Mouse (Mus musculus): Measurements from ENCODE around the gene Mastl. TPM values are rescaled to one million over a fixed set of nuclear protein-coding genes. Genes with fewer than 3 reads are reported as not detected.

Mastl gene
- total RNA-seq (2012; rRNA removed): 30.7 and 30.9 TPM in 2 replicates

DNA sequence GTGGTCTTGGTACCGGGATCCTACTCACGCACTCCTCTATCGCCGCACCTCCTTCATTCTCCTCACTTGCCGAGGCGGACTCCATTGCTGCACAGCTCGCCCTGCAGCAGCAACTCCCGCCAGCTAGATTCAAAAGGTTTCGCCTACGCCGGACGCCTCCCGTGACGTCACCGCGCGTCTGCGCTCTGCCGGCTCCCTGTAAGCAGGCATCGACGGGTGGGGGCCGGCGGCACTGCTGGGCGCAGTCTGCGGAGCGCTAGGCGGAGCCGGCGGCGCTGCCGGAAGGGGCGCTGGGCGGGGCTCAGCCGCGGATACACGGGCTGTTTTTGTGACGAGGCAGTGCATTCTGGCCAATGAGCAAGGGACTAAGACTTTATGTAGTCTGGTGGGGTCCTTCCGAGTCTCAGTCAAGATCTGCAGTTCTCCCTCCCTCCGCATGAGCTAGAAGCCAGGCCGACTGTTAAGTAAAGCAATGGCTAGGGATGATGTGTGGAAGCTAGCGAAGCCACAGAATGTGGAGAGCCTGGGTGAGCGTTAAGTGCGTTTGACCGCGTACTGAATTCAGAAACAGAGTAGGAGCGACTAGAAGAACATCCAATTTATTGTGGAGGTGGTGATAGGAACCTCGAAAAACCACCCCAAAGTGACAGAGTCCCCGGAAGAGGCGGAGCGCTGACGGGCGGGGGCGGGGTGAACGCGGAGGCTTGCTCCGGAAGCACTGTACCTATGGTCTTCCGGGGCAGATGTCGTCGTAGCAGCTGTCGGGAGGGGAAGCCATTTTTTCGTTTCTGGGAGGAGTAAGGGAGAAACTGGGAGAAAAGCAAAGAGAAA, at the start of gene Mastl, which contains the start of gene Yme1l1:
TSS of gene Mastl (minus strand) at position 248 of the 831 bp plus-strand sequence.
TSS of gene Yme1l1 (plus strand) at position 593 of the 831 bp plus-strand sequence.
- H3K36me3 ChIP-seq (ENCODE audit: control insufficient read depth, insufficient read depth, low read length, poor library complexity, severe bottlenecking): no peaks in the 10 kb centered on the region; the same call in 1 of the 2 replicates
- H3K4me3 ChIP-seq (ENCODE audit: insufficient read depth in 1 of 2, low read depth in 1 of 2, low read length in 2 of 2, poor library complexity in 1 of 2, severe bottlenecking in 1 of 2): peak within 1 kb of the TSS; percentile 74 to 98
- H3K4me1 ChIP-seq (ENCODE audit: control insufficient read depth in 2 of 2, insufficient read depth in 2 of 2, low read length in 2 of 2, poor library complexity in 1 of 2): peaks cover 3 to 5% of the 10 kb centered on the region in 2 experiments; a peak in 2 of 4 replicates
- TF ChIP-seq MAFK (IDR thresholded peaks at IDR 0.05; ENCODE audit: insufficient read depth, low read depth, low read length) (no peak), ZNF384 (IDR thresholded peaks at IDR 0.05; ENCODE audit: low read depth, low read length) (no peak), ZC3H11A (IDR thresholded peaks at IDR 0.05; ENCODE audit: borderline replicate concordance, low read depth, low read length) (no peak), HCFC1 (IDR thresholded peaks at IDR 0.05; ENCODE audit: borderline replicate concordance, insufficient read depth, low read length) (peak; percentile 74; the same call in 1 of the 2 replicates), CHD2 (IDR thresholded peaks at IDR 0.05; ENCODE audit: low read depth, low read length) (peak; percentile 65; the same call in 1 of the 2 replicates)
- H3K9me3 ChIP-seq (ENCODE audit: control insufficient read depth, insufficient read depth, low read depth, low read length): no peaks in the 10 kb centered on the region
- in situ Hi-C loops (cut with MboI; ENCODE audit: low sequenced_read_pairs in 2 of 2, unreplicated experiment in 2 of 2): no loop called here
- peak within 1 kb of the TSS; percentile 96 for H3K27ac ChIP-seq (ENCODE audit: insufficient read depth, low read depth, low read length, poor library complexity, severe bottlenecking)
- H3K9ac ChIP-seq (ENCODE audit: insufficient read depth, low read depth, low read length, poor library complexity, severe bottlenecking): peak within 1 kb of the TSS; percentile 93
- DNase-seq (ENCODE audit: low read depth, low spot score): peak; percentile 91

GRCm38 (mm10) chr2:23202900-23203670, 47.3 kb upstream of the Mastl start:
- in situ Hi-C loops (cut with MboI; ENCODE audit: low sequenced_read_pairs in 2 of 2, unreplicated experiment in 2 of 2): no loop called here
- no peak for TF ChIP-seq MAFK (IDR thresholded peaks at IDR 0.05; ENCODE audit: insufficient read depth, low read depth, low read length)
- TF ChIP-seq ZNF384 (IDR thresholded peaks at IDR 0.05; ENCODE audit: low read depth, low read length): no peak
- TF ChIP-seq ZC3H11A (IDR thresholded peaks at IDR 0.05; ENCODE audit: borderline replicate concordance, low read depth, low read length): no peak
- TF ChIP-seq CHD2 (IDR thresholded peaks at IDR 0.05; ENCODE audit: low read depth, low read length): no peak
- no peak for TF ChIP-seq HCFC1 (IDR thresholded peaks at IDR 0.05; ENCODE audit: borderline replicate concordance, insufficient read depth, low read length)
- peaks cover 0 to 2% of the 10 kb centered on the region in 2 experiments; a peak in 1 of 4 replicates for H3K4me1 ChIP-seq (ENCODE audit: control insufficient read depth in 2 of 2, insufficient read depth in 2 of 2, low read length in 2 of 2, poor library complexity in 1 of 2)

GRCm38 (mm10) chr2:23201034-23201433, 45.2 kb upstream of the Mastl start:
- Histone ChIP-seq H3K4me3 (ENCODE audit: insufficient read depth in 1 of 2, low read depth in 1 of 2, low read length in 2 of 2, poor library complexity in 1 of 2, severe bottlenecking in 1 of 2) (no peak overlapping the region), H3K9ac (ENCODE audit: insufficient read depth, low read depth, low read length, poor library complexity, severe bottlenecking) (no peak overlapping the region), H3K9me3 (ENCODE audit: control insufficient read depth, insufficient read depth, low read depth, low read length) (no peaks in the 10 kb centered on the region), H3K27ac (ENCODE audit: insufficient read depth, low read depth, low read length, poor library complexity, severe bottlenecking) (no peak overlapping the region), H3K4me1 (ENCODE audit: control insufficient read depth in 2 of 2, insufficient read depth in 2 of 2, low read length in 2 of 2, poor library complexity in 1 of 2) (peaks cover 0 to 2% of the 10 kb centered on the region in 2 experiments; a peak in 1 of 4 replicates), H3K36me3 (ENCODE audit: control insufficient read depth, insufficient read depth, low read length, poor library complexity, severe bottlenecking) (peaks cover 5% of the 10 kb centered on the region)
- DNase-seq (ENCODE audit: low read depth, low spot score): no peak
- no peak for TF ChIP-seq CHD2 (IDR thresholded peaks at IDR 0.05; ENCODE audit: low read depth, low read length)
- TF ChIP-seq MAFK (IDR thresholded peaks at IDR 0.05; ENCODE audit: insufficient read depth, low read depth, low read length): no peak
- TF ChIP-seq ZNF384 (IDR thresholded peaks at IDR 0.05; ENCODE audit: low read depth, low read length): no peak
- no peak for TF ChIP-seq ZC3H11A (IDR thresholded peaks at IDR 0.05; ENCODE audit: borderline replicate concordance, low read depth, low read length)
- TF ChIP-seq HCFC1 (IDR thresholded peaks at IDR 0.05; ENCODE audit: borderline replicate concordance, insufficient read depth, low read length): no peak
- in situ Hi-C loops (cut with MboI; ENCODE audit: low sequenced_read_pairs in 2 of 2, unreplicated experiment in 2 of 2): no loop called here

More at GRCm38 (mm10) chr2:23202900-23203670, 47.3 kb upstream of the Mastl start:
- Histone ChIP-seq H3K9ac (ENCODE audit: insufficient read depth, low read depth, low read length, poor library complexity, severe bottlenecking) (no peak overlapping the region), H3K4me3 (ENCODE audit: insufficient read depth in 1 of 2, low read depth in 1 of 2, low read length in 2 of 2, poor library complexity in 1 of 2, severe bottlenecking in 1 of 2) (no peak overlapping the region), H3K36me3 (ENCODE audit: control insufficient read depth, insufficient read depth, low read length, poor library complexity, severe bottlenecking) (peaks cover 5% of the 10 kb centered on the region), H3K9me3 (ENCODE audit: control insufficient read depth, insufficient read depth, low read depth, low read length) (no peaks in the 10 kb centered on the region), H3K27ac (ENCODE audit: insufficient read depth, low read depth, low read length, poor library complexity, severe bottlenecking) (no peak overlapping the region)
- no peak for DNase-seq (ENCODE audit: low read depth, low spot score)

DNA sequence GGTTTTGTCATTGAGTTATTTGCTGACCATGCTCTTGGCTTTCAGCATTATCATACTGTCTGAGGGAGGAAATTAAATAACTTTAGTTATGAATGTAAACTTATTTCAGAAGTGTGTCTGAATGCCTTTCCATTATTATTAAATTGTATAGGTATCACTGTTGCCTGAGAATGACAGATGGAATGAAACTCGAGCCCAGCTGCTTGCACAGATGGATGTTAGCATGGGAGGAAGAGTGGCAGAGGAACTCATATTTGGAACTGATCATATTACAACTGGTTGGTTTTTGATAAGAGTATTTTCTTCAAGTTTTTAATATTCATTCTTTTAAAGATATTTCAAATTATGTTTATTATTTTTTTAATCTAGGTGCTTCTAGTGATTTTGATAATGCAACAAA, 38.5 kb upstream of the Mastl start:
- Histone ChIP-seq H3K4me3 (ENCODE audit: insufficient read depth in 1 of 2, low read depth in 1 of 2, low read length in 2 of 2, poor library complexity in 1 of 2, severe bottlenecking in 1 of 2) (no peak overlapping the region), H3K9ac (ENCODE audit: insufficient read depth, low read depth, low read length, poor library complexity, severe bottlenecking) (no peak overlapping the region), H3K9me3 (ENCODE audit: control insufficient read depth, insufficient read depth, low read depth, low read length) (no peaks in the 10 kb centered on the region), H3K27ac (ENCODE audit: insufficient read depth, low read depth, low read length, poor library complexity, severe bottlenecking) (no peak overlapping the region), H3K4me1 (ENCODE audit: control insufficient read depth in 2 of 2, insufficient read depth in 2 of 2, low read length in 2 of 2, poor library complexity in 1 of 2) (no peaks in the 10 kb centered on the region), H3K36me3 (ENCODE audit: control insufficient read depth, insufficient read depth, low read length, poor library complexity, severe bottlenecking) (peaks cover 5% of the 10 kb centered on the region)
- DNase-seq (ENCODE audit: low read depth, low spot score): no peak
- in situ Hi-C loops (cut with MboI; ENCODE audit: low sequenced_read_pairs in 2 of 2, unreplicated experiment in 2 of 2): no loop called here
- TF ChIP-seq MAFK (IDR thresholded peaks at IDR 0.05; ENCODE audit: insufficient read depth, low read depth, low read length): no peak
- no peak for TF ChIP-seq ZNF384 (IDR thresholded peaks at IDR 0.05; ENCODE audit: low read depth, low read length)
- TF ChIP-seq CHD2 (IDR thresholded peaks at IDR 0.05; ENCODE audit: low read depth, low read length): no peak
- no peak for TF ChIP-seq ZC3H11A (IDR thresholded peaks at IDR 0.05; ENCODE audit: borderline replicate concordance, low read depth, low read length)
- TF ChIP-seq HCFC1 (IDR thresholded peaks at IDR 0.05; ENCODE audit: borderline replicate concordance, insufficient read depth, low read length): no peak

Measured in ES-E14 (cell line).